Mouse (Mus musculus): ENCODE measurements around the gene Magel2. TPM values are rescaled to one million over a fixed set of nuclear protein-coding genes. Genes with fewer than 3 reads are reported as not detected.

Magel2 gene
- polyA plus RNA-seq (2016; fragmentation: Nextera tagmentation; extraction: Ambion mirVana), result 8.6 and 14.0 TPM in 2 replicates

- peak; percentile 70 for DNase-seq (ENCODE audit: low spot score)
- peak within 1 kb of the TSS; percentile 62 for H3K4me3 ChIP-seq
- H3K27ac ChIP-seq (replicated peaks), result peak within 1 kb of the TSS; percentile 80
- H3K27me3 ChIP-seq (ENCODE audit: low read depth, poor library complexity, severe bottlenecking), result no peaks in the 10 kb centered on the region
- WGBS, result 21% methylated on average over 31 of the region's 31 CpGs
- H3K4me1 ChIP-seq, result peaks cover 26% of the 10 kb centered on the region
- H3K36me3 ChIP-seq, result peaks cover 8% of the 10 kb centered on the region; the same call in 1 of the 2 replicates
- H3K9me3 ChIP-seq (replicated peaks), result peaks cover 50% of the 10 kb centered on the region
Observed at GRCm38 (mm10) chr7:62376510-62377304, at the start of gene Magel2. Magel2 (plus strand) TSS chr7:62377010.

GRCm38 (mm10) chr7:62345411-62345810 lies 31.4 kb upstream of the Magel2 start:
- H3K4me1 ChIP-seq, result peaks cover 17% of the 10 kb centered on the region
- no peak overlapping the region for H3K4me3 ChIP-seq
- peaks cover 11% of the 10 kb centered on the region for H3K36me3 ChIP-seq
- peaks cover 15% of the 10 kb centered on the region for H3K9me3 ChIP-seq (replicated peaks)
- no peak for DNase-seq (ENCODE audit: low spot score)
- no peak overlapping the region for H3K27ac ChIP-seq (replicated peaks)
- H3K27me3 ChIP-seq (ENCODE audit: low read depth, poor library complexity, severe bottlenecking), result no peaks in the 10 kb centered on the region
- WGBS, result 56% methylated on average over 1 of the region's 1 CpGs

GRCm38 (mm10) chr7:62346269-62346668 lies 30.5 kb upstream of the Magel2 start, which contains the start of gene Ndn:
Ndn (plus strand) TSS chr7:62346569.
- no peak for DNase-seq (ENCODE audit: low spot score)
- 0 out of 2 replicates have a peak, but pooled peaks cover 4% of the 10 kb centered on the region for H3K36me3 ChIP-seq
- H3K27ac ChIP-seq (replicated peaks), result no peak within 1 kb of the TSS
- H3K4me1 ChIP-seq, result peaks cover 26% of the 10 kb centered on the region
- 73% methylated on average over 1 of the region's 1 CpGs for WGBS
- no peaks in the 10 kb centered on the region for H3K27me3 ChIP-seq (ENCODE audit: low read depth, poor library complexity, severe bottlenecking)
- H3K4me3 ChIP-seq, result no peak within 1 kb of the TSS
- peaks cover 19% of the 10 kb centered on the region for H3K9me3 ChIP-seq (replicated peaks)

GRCm38 (mm10) chr7:62348106-62348803 lies 28.6 kb upstream of the Magel2 start:
- WGBS, result 13% methylated on average over 42 of the region's 42 CpGs
- DNase-seq (ENCODE audit: low spot score), result peak; percentile 83
- Histone ChIP-seq H3K9me3 (replicated peaks) (peaks cover 21% of the 10 kb centered on the region), H3K36me3 (no peaks in the 10 kb centered on the region), H3K4me3 (peak overlapping the region; percentile 56), H3K27me3 (ENCODE audit: low read depth, poor library complexity, severe bottlenecking) (no peaks in the 10 kb centered on the region), H3K4me1 (peaks cover 29% of the 10 kb centered on the region), H3K27ac (replicated peaks) (peak overlapping the region; percentile 84)

- H3K4me3 ChIP-seq, result peak overlapping the region; percentile 56
- peaks cover 21% of the 10 kb centered on the region for H3K9me3 ChIP-seq (replicated peaks)
- peak; percentile 18 for DNase-seq (ENCODE audit: low spot score)
- peaks cover 29% of the 10 kb centered on the region for H3K4me1 ChIP-seq
- H3K27me3 ChIP-seq (ENCODE audit: low read depth, poor library complexity, severe bottlenecking), result no peaks in the 10 kb centered on the region
- 30% methylated on average over 17 of the region's 17 CpGs for WGBS
- peak overlapping the region; percentile 84 for H3K27ac ChIP-seq (replicated peaks)
- H3K36me3 ChIP-seq, result no peaks in the 10 kb centered on the region
Observed at GRCm38 (mm10) chr7:62348804-62349190, 28.0 kb upstream of the Magel2 start.

- DNase-seq (ENCODE audit: low spot score), result peak; percentile 11
- Histone ChIP-seq H3K4me1 (peaks cover 29% of the 10 kb centered on the region), H3K9me3 (replicated peaks) (peaks cover 26% of the 10 kb centered on the region), H3K4me3 (no peak overlapping the region), H3K36me3 (no peaks in the 10 kb centered on the region), H3K27me3 (ENCODE audit: low read depth, poor library complexity, severe bottlenecking) (no peaks in the 10 kb centered on the region), H3K27ac (replicated peaks) (no peak overlapping the region)
- WGBS, result 52% methylated on average over 8 of the region's 8 CpGs
Observed at GRCm38 (mm10) chr7:62351266-62351665, 25.5 kb upstream of the Magel2 start.

- Histone ChIP-seq H3K27me3 (ENCODE audit: low read depth, poor library complexity, severe bottlenecking) (no peaks in the 10 kb centered on the region), H3K36me3 (no peaks in the 10 kb centered on the region), H3K4me1 (0 out of 2 replicates have a peak, but pooled peaks cover 5% of the 10 kb centered on the region), H3K27ac (replicated peaks) (peak overlapping the region; percentile 14; the same call in 1 of the 2 replicates), H3K4me3 (no peak overlapping the region), H3K9me3 (replicated peaks) (no peaks in the 10 kb centered on the region; the same call in 1 of the 2 replicates)
- DNase-seq (ENCODE audit: low spot score), result no peak
- WGBS, result 71% methylated on average over 7 of the region's 7 CpGs
Observed at GRCm38 (mm10) chr7:62365039-62365636, 11.7 kb upstream of the Magel2 start.

- 80% methylated on average over 8 of the region's 8 CpGs for WGBS
Observed at GRCm38 (mm10) chr7:62366730-62367129, 10.1 kb upstream of the Magel2 start.

GRCm38 (mm10) chr7:62375658-62376057 lies 1.2 kb upstream of the Magel2 start:
- Histone ChIP-seq H3K36me3 (peaks cover 8% of the 10 kb centered on the region; the same call in 1 of the 2 replicates), H3K4me1 (peaks cover 26% of the 10 kb centered on the region), H3K27me3 (ENCODE audit: low read depth, poor library complexity, severe bottlenecking) (no peaks in the 10 kb centered on the region), H3K4me3 (no peak overlapping the region), H3K9me3 (replicated peaks) (peaks cover 43% of the 10 kb centered on the region), H3K27ac (replicated peaks) (no peak overlapping the region)
- 31% methylated on average over 4 of the region's 4 CpGs for WGBS
- no peak for DNase-seq (ENCODE audit: low spot score)

More at GRCm38 (mm10) chr7:62366730-62367129, 10.1 kb upstream of the Magel2 start:
- H3K4me3 ChIP-seq, result no peak overlapping the region
- no peak overlapping the region for H3K27ac ChIP-seq (replicated peaks)
- no peaks in the 10 kb centered on the region for H3K36me3 ChIP-seq
- no peaks in the 10 kb centered on the region; the same call in 1 of the 2 replicates for H3K9me3 ChIP-seq (replicated peaks)
- H3K4me1 ChIP-seq, result 0 out of 2 replicates have a peak, but pooled peaks cover 5% of the 10 kb centered on the region
- no peak for DNase-seq (ENCODE audit: low spot score)
- H3K27me3 ChIP-seq (ENCODE audit: low read depth, poor library complexity, severe bottlenecking), result no peaks in the 10 kb centered on the region

- H3K27ac ChIP-seq (replicated peaks), result peak overlapping the region; percentile 80
- 36% methylated on average over 14 of the region's 14 CpGs for WGBS
- peaks cover 8% of the 10 kb centered on the region; the same call in 1 of the 2 replicates for H3K36me3 ChIP-seq
- peak overlapping the region; percentile 62 for H3K4me3 ChIP-seq
- H3K9me3 ChIP-seq (replicated peaks), result peaks cover 56% of the 10 kb centered on the region
- no peaks in the 10 kb centered on the region for H3K27me3 ChIP-seq (ENCODE audit: low read depth, poor library complexity, severe bottlenecking)
- no peak for DNase-seq (ENCODE audit: low spot score)
- H3K4me1 ChIP-seq, result peaks cover 26% of the 10 kb centered on the region
Observed at GRCm38 (mm10) chr7:62377313-62377712, 503 bp downstream of the Magel2 start.

GRCm38 (mm10) chr7:62378529-62378928 lies 1.7 kb downstream of the Magel2 start:
- 98% methylated on average over 9 of the region's 9 CpGs for WGBS
- no peak overlapping the region for H3K27ac ChIP-seq (replicated peaks)
- H3K9me3 ChIP-seq (replicated peaks), result peaks cover 61% of the 10 kb centered on the region
- peaks cover 8% of the 10 kb centered on the region; the same call in 1 of the 2 replicates for H3K36me3 ChIP-seq
- no peaks in the 10 kb centered on the region for H3K27me3 ChIP-seq (ENCODE audit: low read depth, poor library complexity, severe bottlenecking)
- H3K4me1 ChIP-seq, result peaks cover 26% of the 10 kb centered on the region
- peak overlapping the region; percentile 62 for H3K4me3 ChIP-seq
- no peak for DNase-seq (ENCODE audit: low spot score)

- WGBS, result 13% methylated on average over 2 of the region's 2 CpGs
- Histone ChIP-seq H3K4me3 (no peak overlapping the region), H3K4me1 (peaks cover 15% of the 10 kb centered on the region), H3K27ac (replicated peaks) (no peak overlapping the region), H3K36me3 (peaks cover 8% of the 10 kb centered on the region; the same call in 1 of the 2 replicates), H3K9me3 (replicated peaks) (peaks cover 55% of the 10 kb centered on the region), H3K27me3 (ENCODE audit: low read depth, poor library complexity, severe bottlenecking) (no peaks in the 10 kb centered on the region)
- DNase-seq (ENCODE audit: low spot score), result peak; percentile 42
Observed at GRCm38 (mm10) chr7:62382391-62382790, 5.6 kb downstream of the Magel2 start.

Measured in midbrain, embryonic 10.5 days (tissue).